Mouse (Mus musculus) kidney, adult 2 months (tissue): ENCODE data around the gene Tram2. TPM values are rescaled to one million over a fixed set of nuclear protein-coding genes. Genes with fewer than 3 reads are reported as not detected.

Source experiments
- DNase-seq: peaks from one replicate; pipeline ENCODE4 v3.0.0; 2021
- H3K27ac ChIP-seq: fragments of 200-500 bp; 2 replicates; pipeline ENCODE4 v1.5.1; 2012; ENCODE audit warnings: low read depth, low read length, control low read depth, inconsistent platforms; ENCODE audit not compliant: insufficient read depth
- H3K27me3 ChIP-seq: fragments of 200-500 bp; replicated peaks from 2 replicates; pipeline ENCODE4 v1.6.1; 2012; ENCODE audit warnings: mild to moderate bottlenecking, moderate library complexity, low read length, inconsistent platforms; ENCODE audit not compliant: control insufficient read depth, insufficient read depth
- H3K36me3 ChIP-seq: fragments of 200-500 bp; 2 replicates; pipeline ENCODE4 v1.6.1; 2012; ENCODE audit warnings: mild to moderate bottlenecking, moderate library complexity, low read length, inconsistent platforms; ENCODE audit not compliant: control insufficient read depth, insufficient read depth
- H3K4me1 ChIP-seq: fragments of 200-500 bp; 2 replicates; pipeline ENCODE4 v1.6.1; 2011; ENCODE audit warnings: low read length; ENCODE audit not compliant: control insufficient read depth, insufficient read depth
- H3K4me3 ChIP-seq: fragments of 200-500 bp; 2 replicates; pipeline ENCODE4 v1.5.1; 2011; ENCODE audit warnings: mild to moderate bottlenecking, low read depth, low read length, control low read depth; ENCODE audit not compliant: insufficient read depth
- CTCF ChIP-seq: fragments of 200-500 bp; conservative IDR thresholded peaks from 2 replicates; pipeline ENCODE4 v1.5.1; 2011; ENCODE audit warnings: low read depth, mild to moderate bottlenecking, control low read depth, low read length, moderate library complexity, mixed read lengths; ENCODE audit not compliant: insufficient read depth, insufficient read length
- POLR2A ChIP-seq: fragments of 200-500 bp; IDR thresholded peaks from one replicate; pipeline ENCODE4 v1.6.1; 2011; ENCODE audit warnings: low read depth, low read length, control low read depth
- WGBS: fragments of 180-500 bp; shearing (Covaris S2); methylation state at CpG from one replicate; pipeline ENCODE4 v1.1.7; 2018; 5-methylcytosine and 5-hydroxymethylcytosine counted together
- polyA plus RNA-seq: library from polyadenylated mRNA; depleted of rRNA; stranded (reverse); fragments of >200 nt; gene quantifications from 2 replicates; pipeline ENCODE4 v1.2.3, GENCODE M21; 2012

The Tram2 gene
- polyA plus RNA-seq, 1 experiment: 4.9 TPM

GRCm38 (mm10) chr1:21033792-21034119 is 45.3 kb downstream of the Tram2 start:
- no peak overlapping the region for H3K27ac ChIP-seq
- H3K27me3 ChIP-seq: no peaks in the 10 kb centered on the region
- H3K4me3 ChIP-seq: no peak overlapping the region
- DNase-seq: no peak
- no peaks in the 10 kb centered on the region for H3K36me3 ChIP-seq
- TF ChIP-seq CTCF (no peak), POLR2A (no peak)
- H3K4me1 ChIP-seq: no peaks in the 10 kb centered on the region

GRCm38 (mm10) chr1:21033065-21033791 is 45.8 kb downstream of the Tram2 start:
- Histone ChIP-seq H3K36me3 (no peaks in the 10 kb centered on the region), H3K27me3 (no peaks in the 10 kb centered on the region), H3K4me3 (no peak overlapping the region), H3K27ac (no peak overlapping the region), H3K4me1 (no peaks in the 10 kb centered on the region)
- no peak for TF ChIP-seq POLR2A
- no peak for TF ChIP-seq CTCF
- no peak for DNase-seq
- 86% methylated on average over 11 of the region's 11 CpGs for WGBS

- no peaks in the 10 kb centered on the region for H3K36me3 ChIP-seq
- H3K4me1 ChIP-seq: no peaks in the 10 kb centered on the region
- no peak for DNase-seq
- no peaks in the 10 kb centered on the region for H3K27me3 ChIP-seq
- WGBS: 93% methylated on average over 2 of the region's 2 CpGs
- H3K27ac ChIP-seq: no peak overlapping the region
- no peak for TF ChIP-seq CTCF
- H3K4me3 ChIP-seq: no peak overlapping the region
Measured at GRCm38 (mm10) chr1:21031650-21032049, 47.4 kb downstream of the Tram2 start.

- no peak for TF ChIP-seq POLR2A
- TF ChIP-seq CTCF: no peak
- DNase-seq: no peak
- H3K36me3 ChIP-seq: no peaks in the 10 kb centered on the region
- H3K4me1 ChIP-seq: no peaks in the 10 kb centered on the region
- H3K27ac ChIP-seq: no peak overlapping the region
- 89% methylated on average over 4 of the region's 4 CpGs for WGBS
- no peak overlapping the region for H3K4me3 ChIP-seq
- H3K27me3 ChIP-seq: no peaks in the 10 kb centered on the region
Measured at GRCm38 (mm10) chr1:21029000-21029399, 50.0 kb downstream of the Tram2 start.

DNA sequence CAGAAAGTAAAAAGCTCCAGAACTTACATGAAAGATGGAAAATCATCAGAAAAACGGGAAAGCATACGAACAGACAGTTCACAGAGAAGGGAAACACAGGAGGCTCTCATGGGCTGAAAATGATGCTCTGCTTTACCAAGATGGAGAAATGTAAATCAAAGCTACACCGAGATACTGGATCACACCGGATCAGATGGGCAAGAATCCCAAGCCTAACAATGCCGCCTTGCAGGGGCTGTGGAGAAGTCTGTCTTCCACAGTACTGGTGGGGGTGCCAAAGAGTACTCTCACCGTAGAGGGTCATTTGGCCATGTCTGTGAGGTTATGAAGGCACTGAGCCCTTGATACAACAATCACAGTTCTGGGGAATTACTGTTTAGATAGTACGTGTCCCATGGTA is 52.5 kb downstream of the Tram2 start:
- Histone ChIP-seq H3K36me3 (no peaks in the 10 kb centered on the region), H3K4me1 (no peaks in the 10 kb centered on the region), H3K27me3 (no peaks in the 10 kb centered on the region), H3K27ac (no peak overlapping the region), H3K4me3 (no peak overlapping the region)
- no peak for DNase-seq
- TF ChIP-seq POLR2A (no peak), CTCF (no peak)
- 83% methylated on average over 7 of the region's 7 CpGs for WGBS

GRCm38 (mm10) chr1:21025203-21025602 is 53.8 kb downstream of the Tram2 start:
- no peaks in the 10 kb centered on the region for H3K36me3 ChIP-seq
- 76% methylated on average over 5 of the region's 5 CpGs for WGBS
- H3K27ac ChIP-seq: no peak overlapping the region
- no peak overlapping the region for H3K4me3 ChIP-seq
- no peak for DNase-seq
- no peak for TF ChIP-seq POLR2A
- H3K4me1 ChIP-seq: no peaks in the 10 kb centered on the region
- no peaks in the 10 kb centered on the region for H3K27me3 ChIP-seq

- H3K27me3 ChIP-seq: no peaks in the 10 kb centered on the region
- no peaks in the 10 kb centered on the region for H3K4me1 ChIP-seq
- DNase-seq: no peak
- TF ChIP-seq CTCF (no peak), POLR2A (no peak)
- no peak overlapping the region for H3K27ac ChIP-seq
- H3K4me3 ChIP-seq: no peak overlapping the region
- 77% methylated on average over 3 of the region's 3 CpGs for WGBS
- H3K36me3 ChIP-seq: no peaks in the 10 kb centered on the region
Measured at GRCm38 (mm10) chr1:21023101-21023500, 55.9 kb downstream of the Tram2 start.
